Mouse (Mus musculus) layer of hippocampus, adult 18-20 months (tissue): ENCODE measurements around the gene Kcnq1. TPM values are rescaled to one million over a fixed set of nuclear protein-coding genes. Genes with fewer than 3 reads are reported as not detected.

ENCODE experiments used
- DNase-seq, 2 experiments: peaks; one replicate each; pipeline ENCODE4 v3.0.0; 2022; ENCODE audit warnings: low spot score in 2 of 2
- total RNA-seq, 2 experiments: library from RNA; stranded (reverse); gene quantifications; 2 replicates each; pipeline ENCODE4 v1.2.3; 2021

Kcnq1 gene
- total RNA-seq, 2 experiments from 2014 or later, result 0.28 to 0.40 TPM

DNA sequence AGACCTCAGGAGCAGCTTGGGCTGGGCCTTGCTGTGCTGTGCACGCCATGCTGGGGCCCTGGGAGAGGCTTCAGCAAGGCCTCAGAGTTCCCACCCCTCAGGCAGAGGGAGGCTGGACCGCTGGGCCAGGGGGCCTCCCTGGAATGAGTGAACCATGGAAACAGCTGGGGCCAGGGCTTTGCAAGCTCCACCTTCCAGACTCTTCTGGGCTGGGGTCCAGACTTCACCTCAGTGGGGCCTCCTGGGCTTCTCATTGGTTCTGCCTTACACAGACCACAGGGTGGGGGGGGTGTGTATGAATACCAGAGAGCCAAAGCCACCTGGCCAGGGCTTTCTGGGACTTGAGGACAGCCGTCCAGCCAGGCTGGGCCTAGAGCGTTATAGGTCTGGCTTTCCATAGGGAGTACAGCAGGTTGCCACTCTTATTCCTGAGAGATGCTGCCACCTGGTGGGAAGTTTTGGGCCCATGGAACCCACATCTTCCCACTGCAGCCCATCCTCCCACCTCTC is 19.0 kb upstream of the Kcnq1 start:
- no peak for DNase-seq

DNA sequence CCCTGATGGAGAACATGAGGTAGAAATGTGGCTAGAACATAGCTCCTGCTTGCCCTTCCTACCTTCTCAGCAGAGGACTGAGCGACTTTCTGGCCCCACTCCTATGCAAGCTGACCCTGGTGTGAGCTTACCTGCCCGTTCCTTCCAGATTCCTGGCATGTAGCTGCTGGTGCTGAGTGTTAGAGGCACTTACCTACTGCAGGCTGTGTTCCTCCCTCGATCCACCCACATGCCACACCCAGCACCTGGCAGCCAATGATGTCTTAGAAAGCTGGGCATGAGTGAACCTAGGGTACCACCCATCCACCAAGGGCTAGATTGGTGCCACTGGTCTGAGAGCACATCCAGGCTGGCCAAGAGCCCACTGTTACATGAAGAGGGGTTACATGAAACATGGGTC is 12.3 kb upstream of the Kcnq1 start:
- DNase-seq, result no peak

DNA sequence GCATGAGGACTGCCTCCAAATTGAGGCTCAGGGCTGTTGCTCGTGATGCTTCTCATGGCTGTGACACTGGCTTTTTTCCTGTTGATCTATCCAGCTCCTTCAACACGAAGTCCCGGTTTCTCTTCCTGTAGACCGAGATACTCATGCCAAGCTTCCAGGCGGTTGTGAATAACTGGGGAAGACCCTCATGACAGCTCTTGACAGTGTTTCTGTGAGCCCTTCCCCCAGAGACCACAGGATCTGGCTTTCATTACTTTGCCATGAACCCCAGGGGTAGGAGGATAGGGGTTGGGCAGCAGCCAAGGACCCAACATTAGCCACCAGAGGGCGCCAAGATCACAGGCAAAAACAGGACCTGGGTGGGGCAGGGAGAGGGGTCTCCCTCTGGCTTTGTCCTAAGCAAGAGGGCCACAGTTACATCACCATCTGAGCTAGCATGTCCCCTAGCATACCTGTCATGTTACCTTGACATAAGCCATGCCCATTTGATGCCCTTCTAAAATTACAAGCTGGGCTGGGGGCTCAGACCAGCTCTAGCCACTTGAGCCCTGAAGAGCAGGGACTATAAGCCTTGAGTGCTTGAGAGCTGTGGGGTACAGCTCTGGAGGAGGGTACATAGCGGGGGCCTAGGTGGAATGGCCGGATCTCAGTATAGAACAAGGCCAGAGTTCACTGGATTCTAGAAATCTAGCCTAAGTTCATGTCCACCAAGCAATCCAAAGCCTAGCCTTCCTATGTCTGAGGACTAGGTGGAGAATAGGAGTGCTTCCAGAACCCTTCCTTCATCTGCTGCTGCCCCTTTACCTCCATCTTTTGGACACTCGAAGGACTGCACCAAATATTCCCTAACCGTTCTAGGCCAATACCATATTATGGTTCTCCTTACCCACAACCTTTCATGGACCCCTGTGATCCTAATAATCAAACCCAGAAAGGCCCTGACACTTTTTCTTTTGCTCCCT is 11.3 kb upstream of the Kcnq1 start, which contains the start of gene Trpm5:
Gene Trpm5 (minus strand): TSS at position 51 of the 962 bp plus-strand sequence.
- DNase-seq, result peak in 1 of 2 experiments; percentile 58

DNA sequence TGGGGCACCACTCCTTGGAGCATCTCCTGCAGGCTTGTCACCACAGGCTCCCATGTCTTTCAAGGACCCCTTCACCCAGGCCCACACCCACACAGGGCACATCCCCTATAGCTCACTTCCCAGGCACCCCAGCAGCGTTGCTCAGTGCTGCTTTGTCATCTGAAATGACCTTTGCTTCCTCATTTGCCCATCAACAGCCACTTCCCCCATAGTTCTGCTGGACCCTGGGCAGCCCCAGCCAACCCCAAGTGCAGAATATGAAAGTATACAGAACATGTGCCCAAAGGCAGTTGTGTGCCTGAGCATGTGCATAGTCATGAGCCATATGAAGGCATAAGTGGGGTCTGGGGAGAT is 10.6 kb upstream of the Kcnq1 start:
- no peak for DNase-seq

DNA sequence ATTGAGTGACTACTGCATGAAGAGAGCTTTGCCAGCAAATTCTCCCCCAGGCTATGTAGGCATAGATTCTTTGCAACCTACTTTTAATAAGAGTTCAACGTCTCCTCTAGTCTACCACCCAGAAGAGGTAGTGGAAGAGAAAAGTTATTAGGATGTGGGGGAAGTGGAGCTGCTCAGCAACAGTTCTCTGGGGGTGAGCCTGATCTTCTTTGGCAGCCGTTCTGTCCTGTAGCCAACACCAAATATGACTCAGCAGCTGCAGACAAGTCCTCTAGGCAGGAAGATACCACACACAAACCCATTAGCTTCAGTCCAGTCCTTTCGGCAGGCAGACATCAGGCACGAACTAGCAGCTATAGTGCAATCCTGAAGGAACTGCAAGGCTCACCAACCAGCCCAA is 5.4 kb upstream of the Kcnq1 start:
- DNase-seq, result peak; percentile 10 to 13

DNA sequence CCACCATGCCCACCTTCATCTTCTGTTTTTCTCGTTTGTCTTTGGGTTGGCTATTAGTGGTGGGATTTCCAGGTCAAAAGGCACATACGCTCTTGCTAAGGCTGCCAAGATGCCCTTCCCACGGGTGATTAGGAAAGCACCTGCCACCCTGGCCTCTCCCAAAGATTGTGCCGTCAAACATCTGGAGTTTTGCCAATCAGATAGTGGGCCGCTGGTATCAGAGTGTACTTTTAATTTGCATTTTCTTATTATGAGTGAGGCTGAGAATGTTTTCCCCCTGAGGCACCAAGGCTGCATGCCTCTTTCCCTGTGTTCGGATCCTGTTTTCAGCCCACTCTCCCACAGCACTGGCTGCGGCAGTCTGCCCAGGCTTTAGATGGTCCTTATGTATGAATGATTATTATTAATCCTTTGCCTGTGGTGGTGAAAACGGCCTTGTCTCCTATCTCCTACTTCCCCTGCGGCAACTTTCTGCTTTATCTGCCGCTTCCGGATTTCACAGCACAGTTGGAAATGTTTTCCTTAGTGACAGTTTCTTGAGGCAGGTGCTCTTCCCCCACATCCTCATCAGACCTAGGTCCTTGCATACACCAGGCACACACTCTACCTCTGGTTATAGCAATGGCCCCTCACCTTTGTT is 784 bp upstream of the Kcnq1 start:
- no peak for DNase-seq

DNA sequence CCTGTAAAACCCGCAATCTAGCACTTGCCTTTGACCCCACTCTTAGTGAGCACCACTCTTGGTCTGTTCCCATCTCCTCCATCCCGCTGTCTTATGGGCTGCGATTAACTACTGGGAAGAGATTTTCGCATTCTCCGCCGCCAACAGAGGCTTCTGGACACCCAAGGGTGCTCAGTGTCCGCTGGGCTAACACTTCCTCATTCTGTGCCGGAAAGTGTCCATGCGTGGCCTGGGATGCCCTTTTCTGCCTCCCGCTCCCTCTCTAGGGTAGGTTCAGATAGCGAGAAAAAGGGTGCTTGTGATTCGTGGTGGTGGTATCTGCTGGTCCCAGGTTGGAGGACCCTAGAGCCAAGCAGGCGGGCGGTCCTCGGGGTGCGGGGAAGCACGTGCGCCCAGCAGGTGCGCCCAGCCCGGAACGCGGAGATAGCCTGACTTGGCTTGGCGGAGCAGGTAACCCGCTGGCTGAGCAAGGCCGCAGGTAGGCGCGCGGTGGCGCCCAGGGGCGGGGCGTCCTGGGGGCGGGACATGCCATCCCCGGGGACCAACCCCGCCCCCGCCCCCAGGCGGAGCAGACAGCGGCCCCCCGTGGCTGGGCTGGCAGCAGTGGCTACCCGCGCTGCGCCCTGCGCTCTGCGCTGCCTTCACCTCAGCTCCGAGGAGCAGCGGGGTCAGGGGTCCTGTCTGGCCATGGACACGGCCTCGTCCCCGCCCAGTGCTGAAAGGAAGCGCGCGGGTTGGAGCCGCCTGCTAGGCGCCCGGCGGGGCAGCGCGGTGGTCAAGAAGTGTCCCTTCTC is 707 bp downstream of the Kcnq1 start:
- DNase-seq, result no peak

DNA sequence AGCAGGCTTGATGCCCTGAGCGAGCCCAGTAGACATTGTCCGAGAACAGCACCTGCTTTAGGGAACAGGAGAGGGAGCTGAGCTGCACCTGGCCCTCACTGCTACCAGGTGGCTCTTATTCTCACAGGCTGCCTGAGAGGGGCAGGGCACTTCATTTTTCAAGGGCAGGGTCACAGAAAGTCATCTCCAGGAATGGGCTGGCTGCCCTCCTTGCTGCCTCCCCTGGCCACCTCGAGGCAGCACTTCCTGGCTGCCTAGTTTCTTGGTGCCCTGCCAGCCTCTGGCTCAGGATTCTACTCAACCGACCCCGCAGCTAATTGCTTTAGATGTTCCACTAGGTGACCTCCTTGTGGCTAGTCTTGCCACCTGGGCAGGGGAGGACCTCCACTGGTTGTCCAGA is 2.0 kb downstream of the Kcnq1 start:
- DNase-seq, result no peak

DNA sequence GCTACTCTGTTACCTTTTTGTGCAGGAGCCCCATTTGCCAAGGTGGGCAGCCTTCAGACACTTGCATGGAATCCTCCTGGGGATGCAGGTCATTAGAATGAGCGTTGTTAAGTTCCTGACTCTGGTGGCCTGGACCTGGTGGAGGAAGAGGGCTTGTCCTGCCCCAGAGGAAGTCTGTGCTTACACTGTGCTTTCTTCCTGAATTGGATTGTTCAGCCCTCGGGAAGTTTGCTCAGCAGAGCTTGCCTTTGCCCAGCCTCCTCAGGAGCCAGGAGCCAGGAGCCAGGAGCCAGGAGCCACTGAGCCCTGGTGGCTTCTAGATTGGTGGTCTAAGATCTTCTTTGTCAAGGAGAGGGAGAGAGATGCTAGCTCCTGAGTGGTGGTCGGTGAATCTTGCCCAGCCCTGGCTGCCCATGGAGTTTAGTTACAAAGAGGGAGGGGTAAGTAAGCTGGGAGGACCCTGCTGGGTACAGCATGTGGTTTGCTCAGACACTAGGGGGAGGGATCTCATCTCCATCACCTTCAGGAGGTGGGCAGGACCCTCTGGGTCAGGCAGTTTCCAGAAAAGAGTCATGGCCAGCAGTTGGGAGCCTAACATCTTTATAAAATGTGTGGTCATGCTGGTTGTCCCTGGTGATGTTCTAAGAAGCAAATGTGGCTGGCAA is 3.0 kb downstream of the Kcnq1 start:
- DNase-seq, result no peak

DNA sequence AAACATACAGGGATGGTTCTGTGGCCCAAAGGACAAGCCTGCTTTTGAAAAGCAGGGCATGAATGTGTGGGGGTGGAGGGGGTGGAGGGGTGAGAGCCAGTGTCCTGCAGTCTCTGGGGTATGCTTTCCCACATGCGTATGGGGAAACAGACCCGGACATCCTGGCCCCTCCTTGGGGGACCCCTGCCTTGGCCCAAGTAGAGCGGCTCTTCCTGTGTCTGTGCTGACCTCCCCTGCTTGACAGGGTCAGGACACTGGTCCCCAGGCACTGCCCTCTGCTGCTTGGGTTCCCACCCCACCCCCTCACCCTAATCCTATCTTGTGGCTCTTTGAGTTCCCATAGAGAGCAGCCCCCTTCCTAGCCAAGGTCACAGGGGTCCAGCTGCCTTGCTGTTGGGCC is 3.5 kb downstream of the Kcnq1 start:
- DNase-seq, result no peak

DNA sequence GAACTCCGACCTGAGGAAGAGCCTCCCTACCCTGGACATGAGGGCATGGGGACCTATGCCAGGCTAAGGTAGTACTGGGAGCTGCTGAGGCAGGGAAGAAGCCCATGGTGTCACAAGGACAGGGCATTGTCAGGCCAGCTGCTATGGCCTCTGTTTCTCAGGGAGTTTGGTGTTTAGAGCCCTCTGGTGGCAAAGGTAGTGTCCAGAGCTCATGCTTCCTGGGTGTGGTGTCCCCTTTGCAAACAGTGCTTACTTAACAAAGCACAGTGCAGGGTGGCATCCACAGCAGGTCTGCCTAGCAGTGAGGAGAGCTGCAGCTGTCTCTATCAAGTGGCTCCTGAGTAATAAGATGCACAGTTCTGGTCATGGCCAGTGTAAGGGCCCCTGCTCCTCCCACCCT is 4.6 kb downstream of the Kcnq1 start:
- no peak for DNase-seq

DNA sequence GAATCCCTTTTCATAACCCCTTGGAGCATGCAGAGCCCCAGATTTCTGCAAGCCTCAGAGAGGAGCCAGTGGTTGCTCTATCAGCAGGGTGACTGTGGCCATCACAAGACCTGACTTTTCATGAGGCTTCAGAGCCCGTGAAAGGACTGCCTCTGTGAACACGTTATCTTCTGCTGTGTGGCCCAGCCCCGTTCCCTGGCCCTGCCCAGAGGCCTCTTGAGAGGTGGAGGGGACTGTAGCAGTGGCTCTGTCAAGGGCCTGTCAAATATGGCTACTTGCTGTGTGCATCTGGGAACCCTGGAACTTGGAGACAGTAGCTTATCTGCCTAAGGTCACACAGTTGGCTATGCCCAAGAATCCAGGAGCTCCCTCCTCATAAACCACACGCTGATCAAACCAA is 5.6 kb downstream of the Kcnq1 start:
- DNase-seq, result no peak

DNA sequence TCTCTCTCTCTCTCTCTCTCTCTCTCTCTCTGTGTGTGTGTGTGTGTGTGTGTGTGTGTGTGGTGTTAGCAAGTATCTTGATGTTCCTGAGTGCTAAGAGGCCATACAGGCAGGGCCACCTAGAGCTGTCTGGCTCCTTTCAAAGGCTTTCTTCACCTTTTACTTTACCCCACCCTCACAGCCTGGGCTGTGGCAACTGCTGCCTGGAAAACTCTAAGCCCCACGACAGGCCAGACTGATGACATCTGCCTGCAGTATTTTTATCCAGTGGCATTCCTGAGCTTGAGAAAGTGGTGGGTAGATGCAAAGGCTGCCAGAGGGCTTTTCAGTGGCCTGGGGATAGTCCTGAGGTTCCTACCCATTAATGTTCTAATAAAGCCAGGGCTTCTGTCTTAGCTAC is 6.2 kb downstream of the Kcnq1 start:
- DNase-seq, result no peak

DNA sequence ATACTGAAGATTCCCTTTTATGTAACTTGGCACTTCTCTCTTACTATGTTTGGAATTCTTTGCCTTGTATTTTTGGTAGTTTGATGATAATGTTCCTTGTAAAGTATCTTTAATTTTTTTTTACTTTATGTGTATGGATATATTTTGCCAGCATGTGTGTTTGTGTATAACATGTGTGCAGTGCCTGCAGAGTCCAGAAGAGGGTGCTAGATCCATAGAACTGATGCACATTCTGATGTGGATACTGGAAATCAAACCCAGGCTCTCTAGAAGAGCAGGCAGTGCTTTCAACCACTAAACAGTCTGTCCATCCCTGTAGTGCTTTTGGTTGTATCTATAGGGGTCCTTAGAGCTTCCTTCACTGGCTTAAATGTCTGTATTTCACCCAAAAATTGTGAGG is 8.6 kb downstream of the Kcnq1 start:
- DNase-seq, result no peak

DNA sequence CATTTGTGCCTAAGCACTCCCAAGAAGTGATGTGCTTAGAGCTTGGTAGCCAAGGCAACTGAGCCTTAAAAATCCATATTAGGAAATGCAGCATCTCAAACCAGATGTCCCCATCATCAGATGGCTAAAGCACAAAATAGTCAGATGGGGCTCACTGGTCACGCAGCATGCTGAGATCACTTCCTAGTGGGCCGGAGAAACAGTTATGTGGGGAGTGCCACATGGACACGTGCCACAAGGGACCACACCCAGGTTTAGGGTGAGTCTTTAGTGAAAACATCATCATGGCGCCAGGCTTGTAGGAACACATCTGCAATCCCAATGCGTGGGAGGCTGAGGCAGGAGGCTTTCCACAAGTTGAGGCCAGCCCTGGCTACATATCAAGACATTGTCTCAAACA is 10.4 kb downstream of the Kcnq1 start:
- DNase-seq, result no peak

DNA sequence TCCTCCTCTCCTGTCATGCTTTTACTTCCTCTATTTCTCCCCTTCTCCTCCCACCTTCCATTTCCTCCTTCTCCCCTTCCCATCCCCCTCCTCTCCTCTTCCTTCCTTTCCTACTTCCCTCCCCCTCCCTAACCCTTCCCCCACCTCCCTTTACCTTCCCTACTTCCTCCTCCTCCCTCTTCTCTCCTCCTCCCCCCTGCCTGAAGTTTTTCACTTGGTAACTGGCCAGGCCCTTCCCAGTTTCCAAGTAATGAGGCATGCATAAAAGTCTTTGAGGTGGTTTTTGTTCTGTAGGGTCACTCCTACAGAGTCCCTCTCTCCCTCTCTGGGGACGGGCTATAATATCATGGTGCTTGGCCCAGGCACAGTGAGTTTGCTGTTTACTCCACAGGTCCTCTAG is 13.2 kb downstream of the Kcnq1 start:
- no peak for DNase-seq

DNA sequence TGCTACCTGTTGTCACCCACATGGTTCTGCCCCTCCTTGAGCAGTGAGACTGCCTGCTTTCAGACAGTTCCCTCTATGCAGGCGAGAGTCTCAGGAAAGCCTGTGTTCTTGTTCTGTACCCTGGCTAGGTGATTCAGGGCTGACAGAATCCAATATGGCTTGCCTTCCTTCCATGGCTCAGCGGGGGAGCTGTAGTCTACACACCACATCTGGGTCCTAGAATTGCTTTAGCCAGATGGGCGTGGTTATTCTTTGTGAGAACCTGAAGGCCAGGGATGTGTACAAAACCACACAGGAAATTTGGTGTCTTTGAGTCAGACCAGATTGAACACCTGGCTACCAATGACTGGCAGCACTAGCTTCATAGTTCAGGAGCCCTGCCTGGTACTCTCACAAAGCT is 13.7 kb downstream of the Kcnq1 start:
- no peak for DNase-seq

DNA sequence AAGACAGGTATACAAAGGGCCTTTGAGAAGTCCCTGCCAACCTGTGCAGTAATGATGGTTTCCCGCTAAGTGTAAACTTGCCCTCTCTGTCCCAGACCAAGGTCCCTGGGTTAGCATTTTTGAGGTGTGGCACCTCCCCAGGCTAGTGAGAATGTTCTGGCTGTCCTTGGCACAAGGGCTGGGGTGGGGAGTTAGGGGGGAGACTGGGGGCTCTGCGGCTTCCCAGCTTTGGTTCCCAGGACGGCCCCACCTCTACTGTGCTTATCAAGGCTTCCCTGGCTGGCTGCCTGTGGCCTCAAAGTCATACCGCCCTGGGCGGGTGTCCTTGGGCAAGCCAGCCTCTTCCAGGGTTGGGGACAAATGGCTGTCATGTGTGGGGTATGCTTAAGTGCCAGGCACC is 16.0 kb downstream of the Kcnq1 start:
- no peak for DNase-seq

DNA sequence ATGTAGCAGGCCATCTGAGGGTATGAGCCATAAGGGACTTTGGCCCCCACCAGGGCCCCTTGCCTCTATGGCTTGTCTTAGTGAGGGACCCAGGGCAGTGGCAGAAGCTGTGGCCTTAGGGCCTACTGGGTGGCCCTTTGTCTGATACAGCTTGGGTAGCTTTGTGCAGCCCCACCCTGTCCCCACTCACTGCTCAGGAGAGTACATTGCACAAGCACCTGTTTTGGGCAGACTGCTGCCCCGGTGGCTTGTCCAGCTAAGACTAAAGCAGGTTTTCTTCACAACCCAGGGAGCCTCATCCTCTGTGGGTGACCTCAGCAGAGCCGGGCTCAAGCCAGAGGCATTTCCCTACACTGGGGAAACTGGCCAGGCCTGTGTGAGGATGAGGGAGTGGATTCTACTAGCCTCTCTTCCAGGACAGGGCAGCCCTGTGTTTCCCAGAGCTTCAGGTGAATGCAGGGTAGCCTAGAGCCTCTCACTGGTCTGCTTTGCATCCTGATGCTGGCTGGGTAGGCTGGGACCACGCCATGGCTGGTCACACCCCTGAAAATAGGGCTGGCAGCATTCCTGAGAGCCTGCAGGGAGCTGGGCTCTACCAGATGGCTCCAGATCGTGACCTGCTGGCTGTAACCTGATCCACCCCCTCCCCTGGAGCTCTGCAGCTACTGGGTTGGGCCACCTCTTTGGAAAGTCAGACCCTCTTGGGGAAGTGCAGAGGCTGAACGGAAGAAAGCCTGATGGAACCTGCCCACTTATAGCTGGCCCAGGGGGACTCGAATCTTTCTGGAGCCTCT is 17.9 kb downstream of the Kcnq1 start:
- no peak for DNase-seq

DNA sequence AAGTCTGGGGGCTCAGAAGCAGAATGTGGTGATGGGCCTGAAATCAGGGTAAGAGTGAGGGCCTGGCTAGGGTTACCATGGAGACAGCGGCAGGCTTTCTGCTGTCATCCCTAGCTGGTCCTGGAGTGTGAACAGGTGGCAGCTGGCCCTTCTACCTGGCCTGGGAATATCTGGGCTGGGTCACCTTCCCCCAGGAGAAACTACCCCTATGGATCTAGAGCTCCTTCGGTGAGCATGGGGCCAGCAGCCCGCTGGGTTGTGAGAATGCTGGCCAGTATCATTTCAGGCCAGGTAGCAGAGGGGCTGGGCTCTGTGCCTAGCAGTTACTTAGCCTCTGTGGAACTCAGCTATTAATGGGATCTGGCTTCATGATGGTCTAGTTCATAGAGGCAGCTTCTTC is 18.7 kb downstream of the Kcnq1 start:
- DNase-seq, result no peak
